Mouse (Mus musculus) embryonic facial prominence, embryonic 12.5 days (tissue): ENCODE measurements around the gene Hoxb8. TPM values are rescaled to one million over a fixed set of nuclear protein-coding genes. Genes with fewer than 3 reads are reported as not detected.

Experiments used
- ATAC-seq: fragments of 200-750 bp; cut with Nextera tagmentation; 2 replicates; pipeline ENCODE4 v1.8.0; 2017; ENCODE audit not compliant: insufficient number of reproducible peaks, insufficient read depth, low FRiP score, low TSS enrichment
- H3K27ac ChIP-seq: fragments of 300-500 bp; sonication (generic); 2 replicates; pipeline ENCODE4 v1.5.1; 2016; ENCODE audit warnings: mild to moderate bottlenecking
- H3K27me3 ChIP-seq: fragments of 300-500 bp; sonication (generic); 2 replicates; pipeline ENCODE4 v1.6.1; 2016; ENCODE audit warnings: mild to moderate bottlenecking, moderate library complexity
- H3K36me3 ChIP-seq: fragments of 300-500 bp; sonication (generic); 2 replicates; pipeline ENCODE4 v1.6.1; 2016; ENCODE audit warnings: mild to moderate bottlenecking
- H3K4me1 ChIP-seq: fragments of 300-500 bp; sonication (generic); 2 replicates; pipeline ENCODE4 v1.6.1; 2016
- H3K4me2 ChIP-seq: fragments of 300-500 bp; sonication (generic); replicated peaks from 2 replicates; pipeline ENCODE4 v1.6.1; 2016; ENCODE audit warnings: mild to moderate bottlenecking, moderate library complexity
- H3K4me3 ChIP-seq: fragments of 300-500 bp; sonication (generic); 2 replicates; pipeline ENCODE4 v1.5.1; 2016; ENCODE audit warnings: mild to moderate bottlenecking
- H3K9ac ChIP-seq: fragments of 300-500 bp; sonication (generic); 2 replicates; pipeline ENCODE4 v1.6.1; 2016; ENCODE audit warnings: mild to moderate bottlenecking, moderate library complexity
- H3K9me3 ChIP-seq: fragments of 300-500 bp; sonication (generic); 2 replicates; pipeline ENCODE4 v1.6.1; 2016; ENCODE audit warnings: mild to moderate bottlenecking, moderate library complexity
- WGBS: fragments of 180-500 bp; shearing (Covaris S2); methylation state at CpG from one replicate; pipeline ENCODE4 v1.1.7; 2016; 5-methylcytosine and 5-hydroxymethylcytosine counted together
- polyA plus RNA-seq: library from polyadenylated mRNA; unstranded; fragments of >200 nt; fragmentation: Nextera tagmentation; extraction: Ambion mirVana; gene quantifications from 2 replicates; pipeline ENCODE4 v1.2.1, GENCODE M21; 2016

Gene Hoxb8
- polyA plus RNA-seq, 1 experiment from 2014 or later = not detected

DNA sequence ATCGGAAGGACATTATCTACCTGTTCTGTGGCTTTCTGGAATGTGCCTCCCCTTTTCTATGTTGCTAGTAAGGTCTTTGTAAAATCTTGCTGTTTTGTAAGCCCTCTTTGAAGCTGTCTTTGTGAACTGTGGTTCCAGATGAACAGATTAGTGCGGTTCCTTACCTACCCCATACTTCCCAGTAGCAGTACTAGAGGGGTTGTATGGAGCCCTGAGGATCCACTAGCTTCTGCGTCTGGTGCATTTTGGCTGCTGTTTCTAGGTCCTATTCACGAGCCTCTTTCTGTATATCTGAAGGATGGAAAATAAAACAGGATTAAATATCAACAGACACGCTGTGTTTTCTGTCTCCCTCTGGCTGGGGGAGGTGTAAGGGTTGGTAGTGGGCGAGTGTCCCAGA, 8.1 kb downstream of the Hoxb8 start:
- Histone ChIP-seq H3K9me3 (no peaks in the 10 kb centered on the region), H3K27me3 (peaks cover 97% of the 10 kb centered on the region), H3K9ac (no peak overlapping the region), H3K4me1 (no peaks in the 10 kb centered on the region), H3K4me3 (no peak overlapping the region), H3K36me3 (no peaks in the 10 kb centered on the region), H3K27ac (no peak overlapping the region), H3K4me2 (no peak overlapping the region)
- WGBS = 9% methylated on average over 6 of the region's 6 CpGs
- no peak for ATAC-seq

DNA sequence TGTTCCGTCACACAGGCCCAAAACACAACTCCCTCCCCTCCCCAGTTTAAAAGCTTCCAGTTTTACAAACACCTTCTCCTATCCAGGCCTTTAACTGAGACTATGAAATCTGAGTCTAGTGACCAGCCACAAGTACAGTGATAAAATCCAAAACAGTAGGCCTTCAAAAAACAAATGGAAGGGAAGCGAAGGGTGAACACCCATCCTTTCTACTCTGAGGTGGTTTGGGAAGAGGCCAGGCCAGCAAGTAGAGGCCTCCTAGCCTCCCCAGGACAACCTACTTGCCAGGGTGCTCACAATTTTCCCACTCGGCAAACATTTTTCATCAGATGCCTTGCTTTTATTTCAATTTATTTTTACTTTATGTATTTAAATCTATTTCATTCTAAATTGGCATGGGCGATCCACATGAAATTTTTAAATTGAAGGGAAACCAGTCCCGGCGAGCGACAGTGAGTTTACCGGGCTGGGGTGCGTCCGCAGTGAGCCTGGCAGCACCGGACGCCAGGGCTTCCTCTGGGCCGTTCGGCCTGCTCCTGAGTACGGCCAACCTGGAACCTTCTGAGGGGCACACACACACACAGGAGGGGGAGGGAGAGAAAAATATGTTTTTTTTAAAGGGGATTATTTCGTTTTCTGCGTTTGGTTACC, 9.1 kb downstream of the Hoxb8 start:
- Histone ChIP-seq H3K36me3 (no peaks in the 10 kb centered on the region), H3K27ac (no peak overlapping the region), H3K4me3 (no peak overlapping the region), H3K4me1 (no peaks in the 10 kb centered on the region), H3K4me2 (no peak overlapping the region), H3K9ac (no peak overlapping the region), H3K9me3 (no peaks in the 10 kb centered on the region), H3K27me3 (peaks cover 96% of the 10 kb centered on the region)
- no peak for ATAC-seq
- 2% methylated on average over 17 of the region's 17 CpGs for WGBS

DNA sequence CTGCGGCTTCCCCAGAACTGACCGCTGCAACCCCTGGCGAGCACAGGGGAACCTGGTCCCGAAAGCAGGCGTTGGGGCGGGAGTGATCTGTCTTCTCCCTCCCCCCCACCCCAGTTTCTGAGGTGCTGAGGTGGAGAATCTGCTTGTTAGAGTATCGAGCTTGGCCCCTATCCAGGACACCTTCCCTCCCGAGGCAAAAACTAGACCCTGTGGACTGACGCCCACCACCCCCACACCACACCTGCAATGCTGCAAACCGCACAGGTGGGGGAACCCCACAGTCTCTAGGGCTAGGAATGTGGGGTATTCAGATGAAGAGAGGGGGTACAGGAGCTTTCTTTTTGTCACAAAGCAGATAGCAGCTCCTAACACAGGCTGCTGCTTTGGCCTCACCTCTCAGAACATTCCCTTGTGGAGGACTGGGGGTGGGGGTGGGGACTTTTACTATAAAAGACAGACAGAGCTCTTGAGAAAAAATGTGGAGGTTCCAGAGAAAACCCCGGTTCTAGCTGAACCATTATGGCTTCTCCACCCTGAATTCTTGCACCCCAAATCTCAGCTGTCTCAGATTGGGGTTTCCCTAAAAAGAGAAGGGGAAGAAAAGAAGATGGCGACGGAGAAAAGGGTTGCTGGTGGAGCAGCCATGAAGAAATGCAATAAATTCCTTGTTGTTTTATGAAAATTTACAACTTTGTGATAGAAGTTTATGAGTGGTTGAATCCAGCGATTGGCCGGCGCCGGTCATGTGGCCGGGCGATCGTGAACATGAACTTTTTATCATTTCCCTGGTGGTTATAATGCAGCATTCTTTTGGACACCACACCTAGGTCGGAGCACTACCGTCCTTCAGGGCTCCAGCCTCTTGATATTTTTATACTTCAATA, 10.2 kb downstream of the Hoxb8 start, which contains the start of gene Hoxb6:
Hoxb6 (plus strand) TSS at position 796 of the 884 bp plus-strand sequence.
- H3K9me3 ChIP-seq = no peaks in the 10 kb centered on the region
- H3K27ac ChIP-seq = no peak within 1 kb of the TSS
- H3K27me3 ChIP-seq = peaks cover 96% of the 10 kb centered on the region
- H3K36me3 ChIP-seq = no peaks in the 10 kb centered on the region
- H3K9ac ChIP-seq = no peak within 1 kb of the TSS
- no peak within 1 kb of the TSS for H3K4me3 ChIP-seq
- ATAC-seq = no peak
- no peaks in the 10 kb centered on the region for H3K4me1 ChIP-seq
- WGBS = 2% methylated on average over 22 of the region's 22 CpGs
- H3K4me2 ChIP-seq = no peak within 1 kb of the TSS

DNA sequence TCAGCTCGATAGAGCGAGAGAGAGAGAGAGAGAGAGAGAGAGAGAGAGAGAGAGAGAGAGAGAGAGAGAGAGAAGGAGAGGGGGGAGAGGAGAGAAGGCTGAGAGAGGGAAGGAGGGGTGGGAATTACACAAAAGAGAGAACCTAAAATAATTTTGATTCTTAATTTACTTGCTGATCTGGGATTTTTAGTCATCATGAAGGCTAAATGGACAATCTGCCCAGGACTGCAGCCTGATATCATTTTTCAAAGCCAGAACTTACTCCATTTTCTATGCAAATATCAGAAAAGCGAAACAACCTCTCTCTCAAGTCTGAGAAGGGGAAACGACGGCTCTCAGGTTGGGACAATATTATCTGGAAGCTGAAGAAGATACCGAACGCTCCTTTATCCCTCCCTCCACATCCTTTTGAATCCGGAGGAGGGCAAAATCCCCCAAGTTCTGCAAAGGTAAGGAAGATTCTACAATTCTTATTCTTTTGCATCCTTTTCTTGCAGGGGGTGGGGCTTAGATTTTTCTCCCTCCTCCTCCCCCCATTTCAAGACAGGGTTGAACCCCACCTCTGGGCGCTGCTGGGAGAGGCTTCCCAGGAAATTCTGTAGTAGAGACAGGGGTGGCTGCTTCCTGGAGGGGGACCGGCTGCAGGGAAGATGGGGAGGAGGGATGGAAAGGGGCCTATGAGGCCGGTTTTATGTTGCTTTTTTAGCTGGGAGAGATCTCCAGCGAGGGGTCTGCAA, 11.0 kb downstream of the Hoxb8 start:
- no peaks in the 10 kb centered on the region for H3K4me1 ChIP-seq
- H3K4me3 ChIP-seq = no peak overlapping the region
- 1% methylated on average over 12 of the region's 12 CpGs for WGBS
- ATAC-seq = no peak
- no peak overlapping the region for H3K9ac ChIP-seq
- no peaks in the 10 kb centered on the region for H3K9me3 ChIP-seq
- no peaks in the 10 kb centered on the region for H3K36me3 ChIP-seq
- H3K27me3 ChIP-seq = peaks cover 96% of the 10 kb centered on the region
- H3K27ac ChIP-seq = no peak overlapping the region
- H3K4me2 ChIP-seq = no peak overlapping the region

DNA sequence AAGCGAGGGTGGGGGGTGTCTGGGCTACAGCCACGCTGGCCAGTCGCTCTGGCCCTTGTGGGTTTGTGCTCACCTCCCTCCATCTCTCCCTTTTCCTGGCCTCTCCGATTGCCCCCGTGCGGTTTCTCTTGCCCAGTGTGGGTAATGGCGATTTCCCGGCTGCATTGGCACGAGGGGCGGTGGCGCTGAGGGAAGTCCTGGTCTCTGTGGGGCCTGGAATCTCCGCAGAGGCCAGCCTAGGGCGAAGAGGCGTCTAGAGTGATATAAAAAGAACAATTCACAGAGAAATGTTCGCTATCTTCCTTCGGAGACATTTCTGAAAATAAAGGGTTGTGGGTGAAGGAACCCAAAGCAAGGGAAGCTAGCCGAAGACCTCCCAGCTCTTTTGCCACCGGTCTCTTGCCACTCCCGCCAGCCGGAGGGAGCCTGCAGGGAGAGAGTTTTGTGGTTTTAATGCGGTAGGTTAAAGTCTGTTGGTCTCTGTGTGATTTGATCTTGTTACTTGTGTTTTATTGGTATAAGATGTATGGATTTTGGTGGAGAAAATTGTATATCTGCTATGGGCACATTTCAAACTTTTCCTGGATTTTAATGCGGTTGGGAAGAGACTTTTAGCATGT, 11.7 kb downstream of the Hoxb8 start:
- Histone ChIP-seq H3K9ac (no peak overlapping the region), H3K36me3 (no peaks in the 10 kb centered on the region), H3K9me3 (no peaks in the 10 kb centered on the region), H3K4me2 (no peak overlapping the region), H3K27me3 (peaks cover 96% of the 10 kb centered on the region), H3K4me1 (no peaks in the 10 kb centered on the region), H3K4me3 (no peak overlapping the region), H3K27ac (no peak overlapping the region)
- 1% methylated on average over 22 of the region's 22 CpGs for WGBS
- ATAC-seq = no peak

DNA sequence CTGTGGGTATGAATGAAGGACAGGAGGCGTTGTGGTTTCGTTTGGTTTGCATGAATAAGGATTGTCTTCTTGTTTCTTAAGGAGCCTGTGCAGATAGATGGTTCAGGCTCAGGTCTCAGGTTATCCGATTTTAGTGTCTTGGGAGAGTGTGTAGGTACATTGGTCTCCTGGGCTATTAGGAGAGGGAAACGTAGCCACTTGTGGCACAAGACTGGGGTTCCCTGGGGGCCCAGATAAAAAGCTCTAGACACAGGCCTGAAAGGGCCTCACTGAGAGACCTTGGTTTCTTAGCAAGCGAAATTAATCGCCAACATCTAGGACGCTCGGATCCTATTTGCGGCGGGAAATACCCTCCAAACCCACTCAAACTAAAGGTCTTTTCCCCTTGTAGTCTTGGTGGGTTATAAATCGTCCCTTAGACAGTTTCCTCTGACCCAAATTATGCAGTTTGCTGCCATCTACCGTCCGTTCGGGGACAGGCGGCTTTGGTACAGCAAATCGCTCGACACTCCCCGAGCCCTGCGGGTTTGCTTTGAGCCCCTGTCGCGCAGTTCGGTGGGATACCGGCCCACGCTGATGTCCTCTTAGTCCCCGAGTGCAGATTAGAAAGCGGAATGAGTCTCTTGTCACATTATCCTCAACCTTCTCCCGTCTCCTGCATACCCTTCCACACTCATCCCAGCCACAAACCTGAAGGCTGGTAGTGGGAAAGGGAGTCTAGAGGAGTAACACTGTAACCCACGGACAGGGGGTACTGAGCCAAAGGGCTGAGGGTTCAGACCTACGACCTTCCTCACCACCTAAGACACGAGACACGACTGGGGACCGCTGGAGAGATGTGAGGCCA, 12.8 kb downstream of the Hoxb8 start:
- H3K36me3 ChIP-seq = no peaks in the 10 kb centered on the region
- 1% methylated on average over 32 of the region's 32 CpGs for WGBS
- peaks cover 96% of the 10 kb centered on the region for H3K27me3 ChIP-seq
- no peak overlapping the region for H3K4me3 ChIP-seq
- no peak overlapping the region for H3K9ac ChIP-seq
- H3K27ac ChIP-seq = no peak overlapping the region
- no peaks in the 10 kb centered on the region for H3K4me1 ChIP-seq
- no peak for ATAC-seq
- no peaks in the 10 kb centered on the region for H3K9me3 ChIP-seq
- H3K4me2 ChIP-seq = no peak overlapping the region

DNA sequence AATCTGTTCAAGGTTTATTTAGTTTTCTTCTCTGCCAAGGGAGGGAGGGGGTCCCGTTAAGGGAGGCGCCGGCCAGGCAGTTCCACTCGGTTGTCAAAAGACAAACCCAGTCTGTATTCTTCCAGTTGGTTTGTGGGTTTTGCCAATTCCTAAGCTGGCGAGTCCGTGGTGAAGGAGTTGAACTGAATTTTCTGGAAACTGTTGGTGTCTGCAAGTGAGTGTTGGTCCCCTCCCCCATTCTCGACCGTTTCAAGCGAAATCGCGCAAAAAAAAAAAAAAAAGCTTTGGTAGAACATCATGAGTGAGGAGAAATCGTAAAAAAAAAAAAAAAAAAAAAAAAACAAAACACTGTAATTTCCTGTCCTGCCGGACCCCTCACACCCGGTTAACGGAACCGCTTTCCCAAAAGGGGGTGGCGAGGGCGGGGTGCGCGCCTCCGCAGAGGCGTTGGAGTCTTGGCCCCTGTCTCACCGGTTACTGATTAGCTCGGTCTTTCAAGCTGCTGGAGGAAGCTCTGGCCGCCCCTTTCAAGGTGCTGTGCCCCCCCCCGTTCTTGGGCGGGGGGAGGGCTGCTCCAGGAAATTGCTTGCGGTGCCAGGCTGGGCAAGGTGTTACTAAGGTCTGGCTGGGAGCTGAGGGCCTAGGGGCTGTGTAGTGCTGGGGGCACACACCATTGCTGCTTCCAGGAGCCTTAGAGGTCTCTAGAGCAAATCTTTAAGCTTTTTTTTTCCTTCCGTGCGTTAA, 13.6 kb downstream of the Hoxb8 start:
- no peaks in the 10 kb centered on the region for H3K36me3 ChIP-seq
- H3K4me2 ChIP-seq = no peak overlapping the region
- no peaks in the 10 kb centered on the region for H3K9me3 ChIP-seq
- H3K27me3 ChIP-seq = peaks cover 96% of the 10 kb centered on the region
- H3K27ac ChIP-seq = no peak overlapping the region
- H3K4me1 ChIP-seq = no peaks in the 10 kb centered on the region
- WGBS = under 1% methylated on average over 30 of the region's 30 CpGs
- no peak overlapping the region for H3K9ac ChIP-seq
- ATAC-seq = no peak
- H3K4me3 ChIP-seq = no peak overlapping the region

DNA sequence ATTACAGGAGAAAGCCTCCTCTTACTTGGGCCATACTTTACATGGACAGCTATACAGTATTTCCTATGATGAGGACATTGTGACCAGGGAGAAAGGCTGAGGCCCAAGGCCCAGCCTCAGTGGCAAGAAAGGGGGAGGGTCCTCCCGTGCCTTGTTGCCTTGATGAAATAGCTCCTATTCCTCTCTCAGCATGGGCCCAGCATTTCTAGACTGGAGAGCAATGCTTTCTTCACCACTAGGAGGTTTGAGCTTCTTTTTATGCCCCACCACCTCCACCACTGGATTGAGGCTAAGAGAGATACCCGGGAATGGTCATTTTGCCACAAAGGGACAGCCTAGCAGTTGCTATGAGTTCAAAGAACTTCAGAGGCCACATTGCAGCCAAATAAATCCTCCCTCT, 15.3 kb downstream of the Hoxb8 start:
- H3K27ac ChIP-seq = no peak overlapping the region
- no peaks in the 10 kb centered on the region for H3K4me1 ChIP-seq
- peaks cover 99% of the 10 kb centered on the region for H3K27me3 ChIP-seq
- H3K4me3 ChIP-seq = no peak overlapping the region
- no peak overlapping the region for H3K9ac ChIP-seq
- H3K9me3 ChIP-seq = no peaks in the 10 kb centered on the region
- H3K4me2 ChIP-seq = no peak overlapping the region
- 0% methylated on average over 2 of the region's 2 CpGs for WGBS
- H3K36me3 ChIP-seq = no peaks in the 10 kb centered on the region
- ATAC-seq = no peak

DNA sequence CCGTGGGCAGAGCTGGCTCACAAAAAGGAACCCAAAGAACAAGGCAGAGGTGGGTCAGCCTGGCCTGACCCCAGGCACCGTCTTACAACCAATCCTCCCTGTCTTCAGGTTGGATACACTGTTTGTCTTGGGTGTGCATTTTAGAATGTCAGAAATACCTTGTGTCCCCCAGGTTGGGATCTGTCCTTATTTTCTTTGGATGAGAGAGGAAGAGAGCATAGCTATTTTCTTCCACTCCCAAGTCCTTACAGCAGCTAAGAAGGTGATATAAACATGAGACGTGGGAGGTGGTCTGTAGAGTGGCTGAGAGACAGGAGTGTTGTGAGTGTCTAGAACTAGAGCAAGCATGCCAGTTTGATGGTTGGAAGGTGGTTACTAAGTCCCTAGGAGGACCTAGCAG, 15.7 kb downstream of the Hoxb8 start:
- H3K9ac ChIP-seq = no peak overlapping the region
- ATAC-seq = no peak
- H3K9me3 ChIP-seq = no peaks in the 10 kb centered on the region
- H3K4me2 ChIP-seq = no peak overlapping the region
- WGBS = 1% methylated on average over 3 of the region's 3 CpGs
- H3K27ac ChIP-seq = no peak overlapping the region
- peaks cover 99% of the 10 kb centered on the region for H3K27me3 ChIP-seq
- no peak overlapping the region for H3K4me3 ChIP-seq
- H3K4me1 ChIP-seq = no peaks in the 10 kb centered on the region
- H3K36me3 ChIP-seq = no peaks in the 10 kb centered on the region

DNA sequence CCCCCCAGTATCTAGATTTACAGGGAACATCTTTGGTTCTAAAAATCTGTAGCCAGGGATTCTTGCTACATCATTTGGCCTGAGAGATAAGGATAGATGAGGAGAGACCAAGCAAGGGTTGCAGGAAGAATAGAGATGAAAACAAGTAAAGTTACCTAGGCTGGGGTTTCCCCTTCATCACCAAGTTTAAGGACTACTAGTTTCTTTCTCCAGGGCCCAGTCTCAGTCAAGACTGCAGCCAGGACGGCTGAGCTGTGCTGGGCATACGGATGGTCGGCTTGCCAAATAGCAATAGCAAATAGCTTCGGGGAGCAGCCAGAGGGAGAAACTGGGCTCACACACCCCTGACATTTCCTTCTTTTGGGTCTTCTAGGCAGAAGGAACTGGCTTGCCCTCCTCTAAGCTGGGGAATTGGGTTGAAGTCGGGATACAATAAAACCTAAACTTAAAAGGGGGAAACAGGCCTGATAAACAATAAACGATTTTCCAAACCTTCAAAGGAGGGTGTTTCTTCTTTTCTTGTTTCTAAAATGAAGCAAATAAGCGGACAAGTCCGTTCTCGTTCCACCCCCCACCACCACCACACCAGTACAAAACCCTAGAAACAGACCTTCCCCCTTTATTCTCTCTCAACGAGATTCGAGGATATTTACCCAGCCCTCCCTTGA, 16.4 kb downstream of the Hoxb8 start:
- Histone ChIP-seq H3K9ac (no peak overlapping the region), H3K27ac (no peak overlapping the region), H3K4me3 (no peak overlapping the region), H3K27me3 (peaks cover 99% of the 10 kb centered on the region), H3K36me3 (no peaks in the 10 kb centered on the region), H3K4me2 (no peak overlapping the region), H3K9me3 (no peaks in the 10 kb centered on the region), H3K4me1 (no peaks in the 10 kb centered on the region)
- ATAC-seq = no peak
- 2% methylated on average over 11 of the region's 11 CpGs for WGBS
